Mouse (Mus musculus): ENCODE data around the gene Pih1d2.
"Not testable (repeated sequence)": the region's sequence is repeated elsewhere in the genome, so short reads cannot be mapped to it uniquely, and the experiment has no call there.

The Pih1d2 gene

DNA sequence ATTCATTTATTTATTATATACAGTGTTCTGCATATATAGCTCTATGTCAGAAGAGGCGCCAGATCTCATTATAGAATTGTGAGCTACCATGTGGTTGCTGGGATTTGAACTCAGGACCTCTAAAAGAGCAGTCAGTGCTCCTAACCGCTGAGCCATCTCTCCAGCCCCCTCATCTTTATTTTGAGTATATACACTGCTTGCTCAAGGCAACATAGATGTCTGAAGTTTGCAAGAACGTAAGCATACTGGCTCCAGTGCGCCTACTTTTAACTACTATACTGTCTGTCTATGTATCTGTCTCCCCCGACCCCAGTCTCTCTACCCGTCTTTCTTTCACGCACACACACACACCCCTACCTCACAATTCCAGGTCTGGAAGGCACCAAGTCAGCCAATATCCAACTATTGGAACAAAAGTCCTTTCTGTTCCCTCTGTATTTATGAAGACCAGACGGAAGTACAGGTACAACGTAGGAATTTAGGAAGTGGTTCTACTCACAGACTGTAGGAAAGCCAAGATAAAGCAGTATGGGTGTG is 741 bp downstream of the Pih1d2 start:
- in situ Hi-C loops (cut with MboI): no loop called here

DNA sequence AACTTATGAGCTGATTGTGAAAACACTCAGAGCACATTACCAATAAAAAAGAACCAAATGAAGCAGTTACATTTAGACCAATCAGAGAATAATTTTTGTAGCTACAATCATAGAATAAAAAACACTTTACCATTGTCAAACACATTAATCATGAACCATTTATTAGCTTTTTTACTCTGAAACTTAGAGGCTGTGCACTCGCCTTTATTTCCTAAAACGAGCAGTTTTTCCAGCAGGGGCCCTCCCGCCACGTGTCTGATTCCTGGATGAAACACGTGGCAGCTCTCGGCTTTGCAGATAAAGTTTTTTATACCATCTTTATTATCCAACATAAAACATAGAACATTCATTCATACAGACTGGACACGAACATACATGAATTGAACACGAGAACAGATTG is 13.8 kb downstream of the Pih1d2 start:
- in situ Hi-C loops (cut with MboI): not testable (repeated sequence)

DNA sequence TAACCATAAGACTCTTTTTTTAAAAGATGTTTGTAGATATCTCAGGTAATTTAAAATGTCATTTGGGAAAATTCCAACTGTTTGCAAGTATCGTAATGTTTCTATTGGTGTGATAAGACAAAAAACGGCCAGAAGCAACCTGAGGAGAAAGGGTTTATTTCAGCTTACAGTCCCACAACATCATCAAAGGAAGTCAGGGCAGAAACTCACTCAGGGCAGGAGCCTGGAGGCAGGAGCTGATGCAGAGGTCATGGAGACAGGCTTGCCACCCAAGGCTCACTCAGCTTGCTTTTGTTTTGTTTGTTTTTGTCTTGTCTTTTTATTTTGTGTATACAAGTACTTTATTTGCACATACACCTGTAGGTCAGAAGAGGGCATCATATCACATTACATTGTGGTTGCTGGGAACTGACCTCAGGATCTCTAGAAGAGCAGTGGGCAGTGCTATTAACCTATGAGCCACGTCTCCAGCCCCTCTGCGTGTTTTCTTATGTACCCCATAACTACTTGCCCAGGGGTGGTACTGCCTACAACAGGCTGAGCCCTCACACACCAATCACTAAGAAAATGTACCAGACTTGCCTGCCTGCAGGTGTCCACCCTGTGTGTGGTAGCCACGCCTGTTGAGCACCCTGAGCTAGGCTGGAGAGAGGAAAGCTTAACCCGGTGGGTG is 15.0 kb downstream of the Pih1d2 start:
- in situ Hi-C loops (cut with MboI): no loop called here

DNA sequence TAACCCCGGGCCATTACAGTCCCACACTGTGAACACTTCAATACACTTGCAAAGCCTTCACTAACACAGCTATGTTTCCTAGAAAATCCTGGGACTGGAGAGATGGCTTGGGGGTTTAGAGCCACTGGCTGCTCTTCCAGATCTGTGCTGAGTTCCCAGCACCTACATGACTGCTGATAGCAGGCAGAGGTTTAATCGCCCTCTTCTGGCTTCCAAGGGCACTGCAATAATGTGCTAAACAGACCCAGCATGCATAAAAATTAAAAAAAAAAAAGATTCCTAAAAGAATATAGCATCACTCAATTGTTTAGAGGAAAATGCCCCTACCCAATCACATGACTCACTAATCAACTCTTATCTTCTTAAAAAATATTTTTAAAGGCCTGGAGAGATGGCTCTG is 15.9 kb downstream of the Pih1d2 start:
- in situ Hi-C loops (cut with MboI): no loop called here

DNA sequence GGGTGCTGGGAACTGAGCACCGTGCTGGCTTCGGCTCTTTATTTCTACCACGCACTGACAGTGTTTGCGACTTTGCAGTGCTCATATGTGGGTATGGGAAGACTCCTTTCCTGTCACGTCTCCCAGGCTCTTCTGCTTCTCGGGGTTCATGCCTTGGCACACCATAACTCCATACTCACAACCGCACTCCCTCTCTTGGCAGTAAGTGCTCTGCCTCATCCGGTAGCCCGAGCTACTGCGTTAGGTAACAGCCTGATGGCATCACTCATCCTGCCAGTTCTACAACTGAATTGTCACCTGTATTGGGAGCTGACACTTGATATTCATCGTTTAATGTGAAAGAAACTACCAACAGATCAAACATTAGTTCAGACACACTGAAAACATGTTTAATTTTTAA is 17.1 kb downstream of the Pih1d2 start:
- in situ Hi-C loops (cut with MboI): no loop called here

DNA sequence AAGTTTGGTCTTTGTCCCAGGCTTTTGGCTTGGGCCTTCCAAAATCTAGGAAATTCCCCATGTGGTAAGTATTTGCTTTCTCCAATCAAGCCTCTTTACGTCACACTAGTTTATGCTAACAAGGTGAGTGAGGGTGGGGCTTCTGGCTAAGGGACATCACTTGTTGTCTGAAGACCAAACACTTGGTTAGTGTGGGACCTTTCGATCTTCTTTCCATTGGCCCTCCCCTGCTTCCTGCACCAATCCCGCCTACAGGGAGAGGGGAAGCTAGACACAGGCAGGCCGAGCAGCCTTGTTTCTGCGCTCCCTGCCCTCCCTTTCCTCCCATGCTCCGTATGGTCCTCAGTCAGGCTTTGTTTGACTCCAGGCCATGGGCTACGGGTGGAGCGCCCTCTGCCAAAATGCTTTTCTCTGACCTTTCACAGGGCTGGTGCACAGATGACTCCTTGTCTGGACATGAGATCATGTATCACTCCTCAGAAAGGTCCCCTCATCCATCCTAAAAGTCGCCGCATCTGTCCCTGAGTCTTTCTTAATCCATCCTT is 29.8 kb downstream of the Pih1d2 start:
- in situ Hi-C loops (cut with MboI): no loop called here

DNA sequence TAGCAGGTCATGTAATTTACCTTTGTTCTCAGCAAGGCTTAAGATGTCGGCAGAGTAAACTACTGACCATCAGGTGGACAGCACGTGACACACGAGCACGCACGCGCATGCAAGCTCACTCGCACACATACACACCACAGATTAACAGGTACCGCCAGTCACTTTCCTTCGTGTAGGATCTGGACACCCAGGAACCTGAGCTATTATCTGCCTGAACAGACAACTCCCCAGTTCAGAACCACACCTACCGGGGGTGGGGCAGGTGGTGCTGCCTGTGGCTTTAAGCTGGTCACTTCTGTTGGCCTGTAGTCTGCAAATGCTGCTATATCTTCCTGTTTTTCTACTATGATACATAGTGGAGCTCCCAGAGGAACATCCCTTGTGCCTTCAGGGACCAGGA is 33.4 kb downstream of the Pih1d2 start:
- in situ Hi-C loops (cut with MboI): no loop called here

DNA sequence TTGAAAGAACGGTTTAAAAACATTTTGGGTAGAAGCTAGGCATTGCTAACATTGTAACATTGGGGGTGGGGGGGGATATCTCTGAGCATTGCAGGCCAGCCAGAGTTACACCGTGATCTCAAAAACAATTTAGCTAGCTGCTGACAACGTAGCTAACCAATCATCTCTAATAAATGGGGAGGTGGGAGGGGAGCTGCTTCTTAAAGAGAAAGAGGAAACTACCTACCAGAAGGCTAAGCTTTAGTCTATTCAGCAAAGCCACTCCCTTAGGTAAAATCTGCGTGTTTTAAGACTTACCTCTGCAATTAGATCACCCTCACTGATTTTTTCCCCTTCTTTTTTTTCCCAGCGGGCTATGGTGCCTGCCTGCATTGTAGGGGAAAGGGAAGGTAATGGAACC is 41.3 kb downstream of the Pih1d2 start:
- in situ Hi-C loops (cut with MboI): no loop called here

DNA sequence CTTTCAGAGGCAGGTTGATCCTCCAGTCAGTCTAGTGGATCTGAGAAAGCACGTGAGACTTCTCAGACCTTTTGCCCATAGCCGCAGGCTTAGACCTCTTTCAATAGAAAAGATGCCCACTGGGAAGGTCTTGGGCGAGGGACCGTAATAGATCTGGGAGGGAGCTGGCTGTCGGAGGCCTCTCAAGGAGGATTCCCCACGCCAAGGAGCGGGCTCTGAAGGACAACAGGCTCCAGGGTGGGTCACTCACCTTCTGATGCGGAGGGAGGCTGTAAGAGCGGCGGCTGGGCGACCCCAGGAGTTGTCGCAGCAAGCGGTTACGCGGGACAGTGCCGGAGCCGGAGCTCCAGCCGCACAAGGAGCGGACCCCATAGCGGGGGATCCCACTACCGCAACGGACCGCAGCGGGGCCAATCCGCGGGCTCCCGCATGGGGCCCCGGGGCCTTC is 41.8 kb downstream of the Pih1d2 start:
- in situ Hi-C loops (cut with MboI): no loop called here

DNA sequence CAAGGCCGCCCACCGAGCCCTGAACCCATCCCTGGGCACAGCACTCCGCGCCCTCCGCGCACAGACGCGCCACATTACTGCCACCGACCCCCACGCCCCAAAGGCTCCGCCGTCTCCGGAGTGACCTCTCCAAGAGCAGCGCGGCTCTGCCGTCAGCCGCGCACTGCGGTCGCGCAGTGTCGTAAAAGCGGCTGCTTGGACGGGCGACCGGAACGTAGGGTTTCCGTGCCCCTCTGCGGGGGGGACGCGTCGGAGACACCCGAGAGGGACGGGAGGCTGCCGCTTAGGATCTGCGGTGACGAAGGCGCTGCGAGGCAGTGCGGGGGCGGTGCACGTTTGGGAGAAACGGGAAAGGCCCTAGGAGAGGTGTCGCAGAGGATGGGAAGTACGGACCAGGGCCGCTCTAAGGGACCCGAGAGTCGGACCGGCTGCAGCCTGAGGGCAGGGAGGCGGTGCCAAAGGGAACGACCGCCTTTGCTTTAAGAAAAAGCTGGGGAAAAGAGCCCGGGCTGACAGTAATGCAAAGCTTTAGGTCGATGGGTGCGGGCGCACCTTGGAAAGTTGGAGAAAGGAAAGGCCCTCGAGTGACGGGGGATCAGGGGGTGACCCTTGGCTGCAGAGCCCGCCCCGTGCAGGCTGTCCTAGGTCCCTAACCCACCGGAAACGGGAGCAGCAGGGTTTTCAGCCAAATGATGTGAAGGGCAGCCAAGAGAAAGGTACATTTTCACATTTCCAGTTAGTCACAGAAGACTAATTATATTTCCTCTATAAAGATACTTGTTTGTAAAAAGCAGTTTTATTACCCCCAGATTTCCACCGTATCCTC is 42.5 kb downstream of the Pih1d2 start, which contains the start of gene Dlat:
Dlat (minus strand) TSS at position 389 of the 826 bp plus-strand sequence.
- in situ Hi-C loops (cut with MboI): no loop called here

DNA sequence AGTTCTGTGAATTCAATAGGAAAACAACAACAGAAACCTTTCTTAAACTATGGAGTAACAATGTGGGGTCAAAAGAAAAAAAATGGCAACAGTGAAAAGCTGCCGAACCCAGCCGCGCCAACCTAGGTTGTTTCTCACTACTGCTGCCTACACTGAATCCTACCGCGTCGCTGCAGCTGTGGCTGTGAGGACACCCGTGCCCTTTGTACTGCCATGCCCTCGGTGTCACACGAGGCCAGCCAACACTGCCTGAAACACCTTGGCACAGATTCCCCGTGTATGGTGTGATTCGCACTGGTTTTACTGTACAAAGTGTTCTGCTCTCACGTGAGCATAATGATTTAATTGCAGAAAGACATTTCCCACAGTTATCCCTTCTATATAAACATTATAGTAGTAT is 43.3 kb downstream of the Pih1d2 start:
- in situ Hi-C loops (cut with MboI): no loop called here

DNA sequence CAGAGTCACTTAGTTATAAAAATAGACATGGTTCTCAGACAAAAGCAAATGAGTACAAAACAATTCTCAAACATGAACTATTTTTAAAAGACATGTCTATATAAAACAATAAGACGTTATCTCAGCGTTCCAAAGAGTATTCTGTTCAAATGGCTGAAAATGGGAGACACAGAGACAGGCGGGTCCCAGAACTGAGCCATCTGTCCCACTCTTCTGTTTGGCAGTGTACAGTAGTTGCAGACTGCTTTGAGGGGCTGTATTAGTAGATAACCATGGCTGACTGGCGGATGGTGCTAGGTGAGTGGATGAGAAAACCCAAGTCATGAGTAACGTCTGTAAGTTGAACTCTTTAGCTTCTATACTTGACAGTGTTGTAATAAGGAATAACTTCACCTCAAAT is 47.7 kb downstream of the Pih1d2 start:
- in situ Hi-C loops (cut with MboI): no loop called here

DNA sequence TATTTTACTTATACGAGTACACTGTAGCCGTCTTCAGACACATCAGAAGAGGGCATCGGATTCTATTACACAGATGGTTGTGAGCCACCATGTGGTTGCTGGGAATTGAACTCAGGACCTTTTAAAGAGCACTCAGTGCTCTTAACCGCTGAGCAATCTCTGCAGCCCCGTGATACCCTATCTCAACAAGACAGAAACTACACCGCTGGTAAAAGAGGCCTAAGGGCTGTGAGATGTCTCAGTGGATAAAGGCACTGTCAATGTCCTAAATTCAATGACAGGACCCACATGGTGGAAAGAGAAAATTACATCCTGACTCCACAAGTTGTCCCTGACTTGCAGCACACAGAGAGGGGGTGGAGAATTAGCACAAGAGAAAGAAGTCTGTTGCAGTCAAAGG is 49.3 kb downstream of the Pih1d2 start:
- in situ Hi-C loops (cut with MboI): no loop called here

DNA sequence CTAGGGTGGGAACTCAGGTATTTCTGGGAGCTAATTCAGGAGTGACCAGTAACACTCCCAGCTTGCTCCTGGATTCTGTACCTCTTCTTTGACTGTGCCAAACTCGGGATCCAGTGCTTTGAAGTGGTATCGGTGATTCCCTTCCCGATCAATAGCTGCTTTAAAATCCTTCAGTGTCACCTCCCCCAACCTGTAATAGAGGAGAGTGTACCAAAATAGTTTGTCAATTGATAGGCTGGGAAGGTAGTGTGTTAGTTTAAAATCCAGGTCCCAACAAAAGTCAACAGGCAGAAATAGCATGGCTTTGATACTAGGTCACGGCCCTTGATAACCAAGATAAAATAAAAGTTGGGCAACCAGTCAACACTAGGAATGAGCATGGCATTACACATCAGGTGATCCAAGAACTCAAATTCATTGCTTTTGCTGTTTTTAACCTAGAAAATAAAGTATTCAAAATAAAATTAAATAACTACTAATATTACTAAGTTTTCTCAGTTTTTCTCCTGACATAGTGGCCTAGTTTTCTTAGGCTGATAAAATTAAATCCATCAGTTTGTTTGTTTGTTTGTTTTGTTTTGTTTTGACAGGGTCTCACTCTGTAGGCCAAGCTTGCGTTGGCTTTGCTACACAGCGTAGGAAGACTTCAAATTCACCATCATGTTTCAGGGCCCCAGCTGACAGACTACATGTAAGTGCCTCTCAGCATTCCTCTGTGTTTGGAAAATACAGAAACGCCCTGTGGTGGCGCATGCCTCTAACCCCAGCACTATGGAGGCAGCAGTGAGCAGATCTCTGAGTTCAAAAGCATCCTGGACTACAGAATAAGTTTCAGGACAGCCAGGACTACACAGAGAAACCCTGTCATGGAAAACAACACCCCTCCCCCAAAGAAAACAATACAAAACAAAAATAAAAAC is 50.7 kb downstream of the Pih1d2 start:
- in situ Hi-C loops (cut with MboI): no loop called here

DNA sequence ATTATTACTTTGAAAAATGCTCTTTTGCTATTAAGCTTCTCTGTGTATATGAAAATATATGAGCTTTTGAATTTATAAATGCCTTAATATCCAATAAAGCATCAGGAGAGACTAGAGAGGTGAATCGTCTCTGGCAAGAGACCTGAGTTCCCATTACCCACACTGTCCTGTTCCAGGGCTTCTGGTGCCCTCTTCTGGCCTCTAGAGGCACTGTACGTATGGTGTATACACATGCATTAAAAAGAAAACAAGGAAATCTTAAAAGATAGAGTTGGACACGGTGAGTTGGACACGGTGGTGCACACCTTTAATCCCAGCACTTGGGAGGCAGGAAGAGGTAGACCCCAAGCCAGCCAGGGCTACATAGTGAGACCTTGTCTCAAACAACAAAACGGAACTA is 53.6 kb downstream of the Pih1d2 start:
- in situ Hi-C loops (cut with MboI): loop anchor here (10.0 kb wide), 1 partner anchor 206 kb away; no protein-coding TSS in a partner anchor
